Mouse (Mus musculus) intestine, postnatal 0 days (tissue): Measurements from ENCODE around the gene Tmem63a. TPM values are rescaled to one million over a fixed set of nuclear protein-coding genes. Genes with fewer than 3 reads are reported as not detected.

Experiments
- ATAC-seq: fragments of 200-750 bp; cut with Nextera tagmentation; 2 replicates; pipeline ENCODE4 v1.8.0; 2017; ENCODE audit warnings: mild to moderate bottlenecking, moderate TSS enrichment, moderate library complexity
- H3K27ac ChIP-seq: fragments of 300-500 bp; sonication (generic); 2 replicates; pipeline ENCODE4 v1.5.1; 2014; ENCODE audit warnings: mild to moderate bottlenecking, low read depth, low read length, moderate library complexity
- H3K27me3 ChIP-seq: fragments of 300-500 bp; sonication (generic); replicated peaks from 2 replicates; pipeline ENCODE4 v1.6.1; 2014; ENCODE audit warnings: low read length, mixed read lengths; ENCODE audit not compliant: control insufficient read depth, insufficient read depth
- H3K36me3 ChIP-seq: fragments of 300-500 bp; sonication (generic); 2 replicates; pipeline ENCODE4 v1.6.1; 2014; ENCODE audit warnings: mild to moderate bottlenecking, moderate library complexity; ENCODE audit not compliant: control insufficient read depth, insufficient read depth
- H3K4me1 ChIP-seq: fragments of 300-500 bp; sonication (generic); replicated peaks from 2 replicates; pipeline ENCODE4 v1.6.1; 2014; ENCODE audit warnings: antibody characterized with exemption, low read length, mixed read lengths; ENCODE audit not compliant: control insufficient read depth, insufficient read depth
- H3K4me2 ChIP-seq: fragments of 300-500 bp; sonication (generic); replicated peaks from 2 replicates; pipeline ENCODE4 v1.6.1; 2014; ENCODE audit warnings: low read depth, mild to moderate bottlenecking, moderate library complexity
- H3K4me3 ChIP-seq: fragments of 300-500 bp; sonication (generic); 2 replicates; pipeline ENCODE4 v1.5.1; 2014; ENCODE audit warnings: low read depth, low read length
- H3K9ac ChIP-seq: fragments of 300-500 bp; sonication (generic); 2 replicates; pipeline ENCODE4 v1.6.1; 2014; ENCODE audit warnings: mild to moderate bottlenecking, low read depth, low read length
- H3K9me3 ChIP-seq: fragments of 300-500 bp; sonication (generic); 2 replicates; pipeline ENCODE4 v1.6.1; 2016; ENCODE audit warnings: mixed run types; ENCODE audit not compliant: control insufficient read depth
- CTCF ChIP-seq: sonication (generic); IDR thresholded peaks from 2 replicates; pipeline ENCODE4 v1.5.1; 2016; ENCODE audit warnings: low read depth, mild to moderate bottlenecking, control low read depth, antibody characterized with exemption, moderate library complexity
- WGBS: fragments of 180-500 bp; shearing (Covaris S2); extraction: QIAGEN DNeasy Blood & Tissue Kit; methylation state at CpG from one replicate; pipeline ENCODE4 v1.1.7; 2014; 5-methylcytosine and 5-hydroxymethylcytosine counted together
- polyA plus RNA-seq: library from polyadenylated mRNA; unstranded; fragments of >200 nt; fragmentation: Nextera tagmentation; extraction: Ambion mirVana; gene quantifications from 2 replicates; pipeline ENCODE4 v1.2.1, GENCODE M21; 2015

Gene Tmem63a
- polyA plus RNA-seq, 1 experiment from 2014 or later = 9.5 TPM

- 0% methylated on average over 22 of the region's 22 CpGs for WGBS
- Histone ChIP-seq H3K4me3 (peak overlapping the region; percentile 43), H3K9me3 (no peaks in the 10 kb centered on the region), H3K27ac (no peak overlapping the region), H3K4me2 (peak overlapping the region; percentile 81), H3K9ac (peak overlapping the region; percentile 23; the same call in 1 of the 2 replicates), H3K36me3 (no peaks in the 10 kb centered on the region), H3K27me3 (no peaks in the 10 kb centered on the region), H3K4me1 (0 out of 2 replicates have a peak, but pooled peaks cover 3% of the 10 kb centered on the region)
- ATAC-seq = peak; percentile 70
- 0 out of 2 replicates have a peak, but pooled peaks have one; percentile 3 for TF ChIP-seq CTCF
Observed at GRCm38 (mm10) chr1:181017212-181017711, 75.1 kb downstream of the Tmem63a start.

GRCm38 (mm10) chr1:181017890-181018420, 75.8 kb downstream of the Tmem63a start:
- no peaks in the 10 kb centered on the region for H3K27me3 ChIP-seq
- H3K4me1 ChIP-seq = 0 out of 2 replicates have a peak, but pooled peaks cover 3% of the 10 kb centered on the region
- 74% methylated on average over 13 of the region's 13 CpGs for WGBS
- ATAC-seq = no peak
- no peak overlapping the region for H3K4me2 ChIP-seq
- no peak overlapping the region for H3K27ac ChIP-seq
- no peak overlapping the region for H3K9ac ChIP-seq
- no peaks in the 10 kb centered on the region for H3K9me3 ChIP-seq
- TF ChIP-seq CTCF = no peak
- H3K36me3 ChIP-seq = no peaks in the 10 kb centered on the region
- no peak overlapping the region for H3K4me3 ChIP-seq

- WGBS = 54% methylated on average over 5 of the region's 5 CpGs
- H3K4me3 ChIP-seq = no peak within 1 kb of the TSS
- 0 out of 2 replicates have a peak, but pooled peaks cover 5% of the 10 kb centered on the region for H3K27me3 ChIP-seq
- TF ChIP-seq CTCF = no peak
- H3K36me3 ChIP-seq = no peaks in the 10 kb centered on the region
- no peaks in the 10 kb centered on the region for H3K9me3 ChIP-seq
- H3K4me2 ChIP-seq = no peak within 1 kb of the TSS
- no peak within 1 kb of the TSS for H3K27ac ChIP-seq
- no peak within 1 kb of the TSS for H3K9ac ChIP-seq
- no peak for ATAC-seq
- 0 out of 2 replicates have a peak, but pooled peaks cover under 1% of the 10 kb centered on the region for H3K4me1 ChIP-seq
Observed at GRCm38 (mm10) chr1:181020756-181021487, 78.8 kb downstream of the Tmem63a start, which contains the start of gene Ephx1. TSS of gene Ephx1 (minus strand) at chr1:181020904.

GRCm38 (mm10) chr1:181021488-181021865, 79.3 kb downstream of the Tmem63a start:
- 0 out of 2 replicates have a peak, but pooled peaks cover 5% of the 10 kb centered on the region for H3K27me3 ChIP-seq
- H3K4me1 ChIP-seq = no peaks in the 10 kb centered on the region
- H3K4me3 ChIP-seq = no peak overlapping the region
- TF ChIP-seq CTCF = no peak
- H3K27ac ChIP-seq = no peak overlapping the region
- no peaks in the 10 kb centered on the region for H3K9me3 ChIP-seq
- 64% methylated on average over 7 of the region's 7 CpGs for WGBS
- no peak overlapping the region for H3K4me2 ChIP-seq
- no peak overlapping the region for H3K9ac ChIP-seq
- ATAC-seq = no peak
- H3K36me3 ChIP-seq = no peaks in the 10 kb centered on the region

- TF ChIP-seq CTCF = peak; percentile 89
- H3K9ac ChIP-seq = no peak overlapping the region
- no peaks in the 10 kb centered on the region for H3K9me3 ChIP-seq
- no peaks in the 10 kb centered on the region for H3K4me1 ChIP-seq
- no peaks in the 10 kb centered on the region for H3K36me3 ChIP-seq
- no peak overlapping the region for H3K4me2 ChIP-seq
- H3K4me3 ChIP-seq = no peak overlapping the region
- H3K27me3 ChIP-seq = 0 out of 2 replicates have a peak, but pooled peaks cover 5% of the 10 kb centered on the region
- no peak overlapping the region for H3K27ac ChIP-seq
- 3% methylated on average over 1 of the region's 1 CpGs for WGBS
- peak; percentile 54 for ATAC-seq
Observed at GRCm38 (mm10) chr1:181022265-181022664, 80.1 kb downstream of the Tmem63a start.

Other genes with a start within 250 kb of the Tmem63a start
- gene Mixl1, start 245.3 kb upstream of the Tmem63a start, polyA plus RNA-seq = not detected in 2 replicates
- gene Acbd3, start 216.3 kb upstream of the Tmem63a start, polyA plus RNA-seq = 16.9 and 18.4 TPM in 2 replicates
- 1,056 and 1,104 TPM in 2 replicates for gene H3f3a, start 128.4 kb upstream of the Tmem63a start, polyA plus RNA-seq
- 13.3 and 16.7 TPM in 2 replicates for gene Sde2, start 91.2 kb upstream of the Tmem63a start, polyA plus RNA-seq
- not detected in 2 replicates for gene Lefty2, start 49.2 kb upstream of the Tmem63a start, polyA plus RNA-seq
- 24.5 and 26.3 TPM in 2 replicates for gene Pycr2, start 38.1 kb upstream of the Tmem63a start, polyA plus RNA-seq
- gene Lefty1, start 7.3 kb upstream of the Tmem63a start, polyA plus RNA-seq = 0.90 and 1.3 TPM in 2 replicates
- 4.3 and 4.9 TPM in 2 replicates for gene Ephx1, start 78.6 kb downstream of the Tmem63a start, polyA plus RNA-seq
- 0.09 TPM in 1 of 2 replicates, not detected in the other for gene 9130409I23Rik, start 108.9 kb downstream of the Tmem63a start, polyA plus RNA-seq
- 7.3 and 8.5 TPM in 2 replicates for gene Nvl, start 201.9 kb downstream of the Tmem63a start, polyA plus RNA-seq
- 107 and 120 TPM in 2 replicates for gene Cnih4, start 202.3 kb downstream of the Tmem63a start, polyA plus RNA-seq